Mouse (Mus musculus) G1E (cell line): Measurements from ENCODE around the gene Ppm1m.

Experiments
- CTCF ChIP-seq: IDR thresholded peaks from 2 replicates; pipeline ENCODE4 v1.5.1; 2012; ENCODE audit warnings: low read depth, low read length, inconsistent platforms, mixed read lengths
- GATA1 ChIP-seq: IDR thresholded peaks from 2 replicates; pipeline ENCODE4 v1.6.1; 2012; ENCODE audit warnings: borderline replicate concordance, low read length, inconsistent platforms, mixed read lengths
- POLR2AphosphoS5 ChIP-seq: IDR thresholded peaks from 2 replicates; pipeline ENCODE4 v1.6.1; 2012; ENCODE audit warnings: low read depth, low read length, inconsistent platforms; ENCODE audit not compliant: insufficient replicate concordance

- no peak for TF ChIP-seq CTCF
- TF ChIP-seq GATA1, result no peak
- TF ChIP-seq POLR2AphosphoS5, result no peak
Observed at GRCm38 (mm10) chr9:106179454-106179853, 20.1 kb downstream of the Ppm1m start.
